In genomic region chr10:62049782-62050192, GRCm38 (mm10) we compare ENCODE assay signal across 9 mouse cellular contexts.
A peak's percentile ranks its signal among the peaks of the same experiment; 100 is the strongest.
DNase-seq lines count a peak whose midpoint lies in the region; ATAC-seq and TF ChIP-seq lines count a peak whose summit lies in the region.
"Had no signal": no experiment of that assay in that cellular context is flagged by ENCODE, and none has a peak within 500 bp of the region (broad histone marks: within the 10 kb centered on the region; RNA-seq: fewer than 3 reads in every experiment).

No protein-coding gene starts in this region.

- no peaks in the 10 kb centered on the region for H3K36me3 ChIP-seq in heart, adult 2 months (ENCODE audit: control insufficient read depth, insufficient read depth, low read length)
- no peaks in the 10 kb centered on the region for H3K36me3 ChIP-seq in lung, postnatal 0 days (ENCODE audit: insufficient read depth, low read length)
- no peaks in the 10 kb centered on the region for H3K36me3 ChIP-seq in liver, embryonic 12.5 days
- H3K36me3 ChIP-seq: liver, embryonic 15.5 days had no signal

- peaks cover 5% of the 10 kb centered on the region for H3K4me1 ChIP-seq in heart, adult 2 months (ENCODE audit: control insufficient read depth, insufficient read depth, low read length)
- peaks cover 6% of the 10 kb centered on the region for H3K4me1 ChIP-seq in lung, postnatal 0 days (ENCODE audit: insufficient read depth, low read depth, low read length)
- H3K4me1 ChIP-seq in liver, embryonic 12.5 days, result no peaks in the 10 kb centered on the region
- H3K4me1 ChIP-seq: liver, embryonic 15.5 days had no signal

- no peaks in the 10 kb centered on the region; the same call in 1 of the 2 replicates for H3K27me3 ChIP-seq in heart, adult 2 months (ENCODE audit: control insufficient read depth, insufficient read depth, low read length)
- H3K27me3 ChIP-seq in lung, postnatal 0 days (replicated peaks; ENCODE audit: insufficient read depth, low read length), result no peaks in the 10 kb centered on the region
- H3K27me3 ChIP-seq in liver, embryonic 12.5 days (replicated peaks), result no peaks in the 10 kb centered on the region
- H3K27me3 ChIP-seq: liver, embryonic 15.5 days had no signal

- peak; percentile 78 for ATAC-seq in lung, postnatal 0 days
- ATAC-seq in liver, embryonic 12.5 days, result no peak

- WGBS in heart, adult 2 months, result 3% methylated on average over 3 of the region's 3 CpGs
- 6% methylated on average over 2 of the region's 3 CpGs for WGBS in lung, postnatal 0 days
- 22% methylated on average over 2 of the region's 3 CpGs for WGBS in liver, embryonic 12.5 days (ENCODE audit: insufficient replicate concordance)

- peak; percentile 41 for DNase-seq in adrenal gland, adult 2 months
- DNase-seq in adrenal gland, adult 18-20 months (ENCODE audit: low spot score in 2 of 2), result no peak
- DNase-seq in heart, adult 2 months, result peak; percentile 36 to 66
- peak; percentile 38 to 45 for DNase-seq in kidney, adult 8-10 months
- peak; percentile 74 for DNase-seq in lung, postnatal 0 days (ENCODE audit: low spot score)
- DNase-seq in ovary, postnatal 14 days (ENCODE audit: low spot score), result no peak
- DNase-seq in right cerebral cortex, postnatal 4 days, result no peak

- H3K9ac ChIP-seq in heart, adult 2 months (ENCODE audit: low read depth, low read length), result no peak overlapping the region
- H3K9ac ChIP-seq in lung, postnatal 0 days (replicated peaks; ENCODE audit: low read depth), result no peak overlapping the region
- no peak overlapping the region for H3K9ac ChIP-seq in liver, embryonic 12.5 days
- H3K9ac ChIP-seq: liver, embryonic 15.5 days had no signal

- TF ChIP-seq CTCF in heart, adult 2 months (IDR thresholded peaks at IDR 0.05), result no peak
- TF ChIP-seq CTCF in lung, postnatal 0 days (IDR thresholded peaks at IDR 0.05), result no peak

- intact Hi-C loops in heart, adult 2 months (cut with DNase I), result loop anchor here (5.0 kb wide), 1 partner anchor 67 kb away; no protein-coding TSS in a partner anchor

- no peak overlapping the region for H3K4me3 ChIP-seq in heart, adult 2 months
- no peak overlapping the region for H3K4me3 ChIP-seq in lung, postnatal 0 days (ENCODE audit: low read depth, low read length)
- no peak overlapping the region for H3K4me3 ChIP-seq in liver, embryonic 12.5 days
- H3K4me3 ChIP-seq: liver, embryonic 15.5 days had no signal

- no peaks in the 10 kb centered on the region for H3K9me3 ChIP-seq in lung, postnatal 0 days (ENCODE audit: low read length)
- no peaks in the 10 kb centered on the region for H3K9me3 ChIP-seq in liver, embryonic 12.5 days (replicated peaks)
- H3K9me3 ChIP-seq: liver, embryonic 15.5 days had no signal

- H3K27ac ChIP-seq in heart, adult 2 months, result peak overlapping the region; percentile 47
- H3K27ac ChIP-seq in lung, postnatal 0 days (ENCODE audit: low read length), result no peak overlapping the region
- no peak overlapping the region for H3K27ac ChIP-seq in liver, embryonic 12.5 days
- H3K27ac ChIP-seq: liver, embryonic 15.5 days had no signal

- no peak for TF ChIP-seq POLR2A in heart, adult 2 months (IDR thresholded peaks at IDR 0.05; ENCODE audit: insufficient read depth, low read depth, low read length)

- H3K79me2 ChIP-seq in heart, adult 2 months (replicated peaks; ENCODE audit: control insufficient read depth, insufficient read depth, low read length), result no peaks in the 10 kb centered on the region

- peak; percentile 56 for TF ChIP-seq EP300 in heart, adult 2 months (IDR thresholded peaks at IDR 0.05; ENCODE audit: insufficient read depth, low read depth, low read length)
- peak; percentile 70 for TF ChIP-seq EP300 in lung, postnatal 0 days (IDR thresholded peaks at IDR 0.05)

- no peak overlapping the region for H3K4me2 ChIP-seq in lung, postnatal 0 days (replicated peaks; ENCODE audit: low read depth, low read length)
- H3K4me2 ChIP-seq in liver, embryonic 12.5 days, result no peak overlapping the region
- H3K4me2 ChIP-seq: liver, embryonic 15.5 days had no signal

Comparison
In these comparisons a context has a peak if more than half of its experiments do, and no peak if none do; other contexts are left out.
1. DNase-seq: peak in adrenal gland, adult 2 months (single experiment), heart, adult 2 months (2 of 2), kidney, adult 8-10 months (2 of 2) and lung, postnatal 0 days (single experiment); none in adrenal gland, adult 18-20 months (0 of 2), ovary, postnatal 14 days (single experiment) and right cerebral cortex, postnatal 4 days (single experiment).